Mouse (Mus musculus) kidney, adult 2 months (tissue): ENCODE data around the gene Wdr95.

ENCODE experiments used
- CTCF ChIP-seq: fragments of 200-500 bp; conservative IDR thresholded peaks from 2 replicates; pipeline ENCODE4 v1.5.1; 2011; ENCODE audit warnings: low read depth, mild to moderate bottlenecking, control low read depth, low read length, moderate library complexity, mixed read lengths; ENCODE audit not compliant: insufficient read depth, insufficient read length
- POLR2A ChIP-seq: fragments of 200-500 bp; IDR thresholded peaks from one replicate; pipeline ENCODE4 v1.6.1; 2011; ENCODE audit warnings: low read depth, low read length, control low read depth

- TF ChIP-seq CTCF, result no peak
- no peak for TF ChIP-seq POLR2A
Observed at GRCm38 (mm10) chr5:149490275-149490674, 38.2 kb upstream of the Wdr95 start.
